Mouse (Mus musculus): Measurements from ENCODE around the gene Rps18.

The Rps18 gene

DNA sequence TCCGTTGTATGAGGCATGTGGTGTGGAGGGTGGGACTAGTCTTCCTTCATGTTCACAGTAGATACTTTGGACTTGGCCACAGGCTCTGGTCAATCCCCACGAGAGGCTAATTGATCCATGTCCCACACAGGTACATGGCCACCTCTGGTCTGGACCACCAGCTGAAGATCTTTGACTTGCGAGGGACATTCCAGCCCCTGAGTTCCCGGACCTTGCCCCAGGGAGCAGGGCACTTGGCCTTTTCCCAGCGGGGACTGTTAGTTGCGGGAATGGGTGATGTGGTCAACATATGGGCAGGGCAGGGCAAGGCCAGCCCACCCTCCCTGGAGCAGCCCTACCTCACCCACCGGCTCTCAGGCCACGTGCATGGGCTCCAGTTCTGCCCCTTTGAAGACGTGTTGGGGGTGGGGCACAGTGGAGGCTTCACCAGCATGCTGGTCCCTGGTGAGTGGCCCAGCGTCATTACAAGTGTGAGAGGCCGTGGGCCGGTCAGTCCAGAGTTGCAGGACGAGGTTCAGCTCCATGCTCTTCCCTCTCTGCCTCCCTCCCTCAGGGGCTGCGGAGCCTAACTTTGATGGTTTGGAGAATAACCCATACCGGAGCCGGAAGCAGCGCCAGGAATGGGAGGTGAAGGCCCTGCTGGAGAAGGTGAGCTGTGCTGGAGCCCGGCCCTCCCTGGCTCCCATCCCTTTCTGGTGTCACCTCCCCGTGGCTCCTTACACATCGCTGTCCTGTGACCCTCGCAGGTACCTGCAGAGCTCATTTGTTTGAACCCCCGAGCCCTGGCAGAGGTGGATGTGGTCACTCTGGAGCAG is 7.5 kb downstream of the Rps18 start:
- no peak for DNase-seq (ENCODE audit: extremely low read depth, insufficient read length, low spot score)

DNA sequence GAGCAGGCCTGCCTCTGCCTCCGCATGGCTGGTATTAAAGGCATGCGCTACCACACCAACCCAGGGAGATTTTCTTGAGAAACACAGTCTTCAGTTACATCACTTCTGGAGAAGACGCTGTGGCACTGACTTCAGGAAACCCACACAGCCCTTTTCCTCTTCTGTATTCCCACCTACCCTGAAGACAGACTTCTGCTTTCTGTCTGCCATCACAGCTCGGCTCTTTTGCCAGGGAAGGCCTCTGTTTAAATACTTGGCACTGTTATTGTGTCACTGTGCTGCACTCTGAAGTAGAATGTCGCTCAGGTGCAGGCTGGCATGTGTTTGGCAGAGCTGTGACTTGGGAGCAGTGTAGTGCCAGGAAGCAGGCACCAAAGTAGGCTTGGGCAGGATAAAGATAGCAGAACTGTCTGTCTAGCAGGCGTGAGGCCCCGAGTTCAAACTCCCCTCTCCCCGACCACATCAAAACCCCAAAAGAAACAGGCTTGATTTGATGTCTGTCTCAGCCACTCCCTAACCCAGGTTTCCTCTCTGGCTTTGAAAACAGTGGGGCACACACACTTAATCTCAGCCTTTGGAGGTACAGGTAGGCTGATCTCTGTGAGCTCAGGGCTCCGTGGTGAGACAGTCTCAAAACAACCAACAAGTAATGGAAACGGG is 8.2 kb downstream of the Rps18 start:
- no peak for DNase-seq (ENCODE audit: extremely low read depth, insufficient read length, low spot score)

DNA sequence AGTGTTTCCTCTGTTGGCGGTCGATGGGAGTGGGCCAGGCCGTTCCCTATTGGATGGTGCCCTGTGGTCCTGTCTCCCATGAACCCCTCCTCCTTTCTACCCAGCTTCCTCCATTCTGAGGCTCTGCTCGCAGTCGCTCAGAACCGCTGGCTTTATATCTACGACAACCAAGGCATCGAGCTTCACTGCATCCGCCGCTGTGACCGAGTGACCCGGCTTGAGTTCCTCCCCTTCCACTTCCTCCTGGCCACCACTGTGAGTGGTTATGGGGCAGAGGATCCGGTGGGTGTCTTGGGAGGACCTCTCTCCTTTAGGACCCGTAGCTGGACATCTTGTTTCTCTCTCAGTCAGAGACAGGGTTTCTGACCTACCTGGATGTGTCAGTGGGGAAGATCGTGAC is 12.3 kb downstream of the Rps18 start:
- no peak for DNase-seq (ENCODE audit: extremely low read depth, insufficient read length, low spot score)

DNA sequence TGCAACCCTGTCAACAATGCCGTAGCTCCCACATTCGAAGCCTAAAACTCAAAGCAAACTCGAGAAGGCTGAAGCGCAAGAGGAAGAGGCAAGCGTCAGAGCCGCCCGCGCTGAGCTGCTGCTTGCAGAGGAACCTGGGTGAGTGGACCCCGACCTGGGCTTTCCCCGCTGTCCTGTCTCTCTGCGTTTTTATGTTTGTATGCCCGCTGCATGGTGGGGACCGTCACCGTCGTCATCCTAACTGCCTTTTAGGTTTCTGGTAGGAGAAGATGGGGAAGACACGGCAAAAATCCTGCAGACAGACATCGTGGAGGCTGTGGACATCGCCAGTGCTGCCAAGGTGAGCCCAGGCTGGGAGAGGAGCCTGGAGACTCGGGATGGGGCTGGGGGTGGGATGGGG is 14.4 kb downstream of the Rps18 start:
- DNase-seq (ENCODE audit: extremely low read depth, insufficient read length, low spot score) = no peak

DNA sequence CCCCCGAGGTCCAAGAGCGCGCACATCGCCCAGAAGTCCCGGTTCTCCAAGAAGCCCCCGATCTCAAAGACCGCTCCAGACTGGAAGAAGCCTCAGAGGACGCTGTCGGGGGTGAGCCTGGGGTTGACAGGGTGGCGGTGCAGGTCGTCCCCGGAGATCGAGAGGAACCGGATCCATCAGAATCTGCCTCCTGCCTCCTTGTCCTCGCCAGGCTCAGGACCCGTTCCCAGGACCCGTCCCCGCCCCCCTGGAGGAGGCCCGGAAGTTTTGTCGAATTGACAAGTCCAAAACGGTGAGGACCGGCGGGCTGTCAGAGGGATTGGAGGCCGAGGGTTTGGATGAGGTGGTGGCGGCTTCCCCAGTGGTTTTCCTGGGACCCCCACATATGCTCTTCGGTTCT is 14.8 kb downstream of the Rps18 start:
- peak; percentile 60 for DNase-seq (ENCODE audit: extremely low read depth, insufficient read length, low spot score)

DNA sequence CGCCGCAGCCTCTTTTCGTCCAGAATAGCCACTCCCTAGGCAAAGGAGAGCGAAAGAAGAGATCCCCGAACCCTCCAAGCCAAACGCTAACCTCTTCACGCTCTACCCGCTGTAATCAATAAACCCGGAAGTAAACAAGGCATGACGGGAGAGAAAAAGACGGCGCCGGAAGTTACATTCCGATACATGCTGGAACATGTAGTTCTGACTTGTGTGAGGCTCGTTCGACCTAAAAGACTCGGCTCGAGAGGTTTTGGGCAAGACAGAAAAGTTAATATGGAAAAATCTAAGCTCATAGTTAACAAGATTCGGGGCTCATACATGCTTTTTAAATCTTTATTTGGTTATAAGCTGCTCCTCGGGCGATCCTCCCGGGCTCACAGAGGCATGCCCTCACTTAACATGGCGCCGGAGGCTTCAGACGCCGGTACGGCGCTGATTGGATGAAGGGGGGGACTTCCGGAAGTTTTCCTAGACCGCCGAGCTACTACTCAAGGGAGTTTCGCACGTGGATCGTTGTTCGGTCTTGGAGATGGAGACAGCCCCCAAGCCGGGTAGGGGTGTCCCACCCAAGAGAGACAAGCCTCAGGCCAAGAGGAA is 15.5 kb downstream of the Rps18 start, which contains the start of the genes Pfdn6 and Wdr46:
TSS of gene Pfdn6 (minus strand) at position 138 of the 600 bp plus-strand sequence.
TSS of gene Wdr46 (plus strand) at position 455 of the 600 bp plus-strand sequence.
- peak; percentile 80 for DNase-seq (ENCODE audit: extremely low read depth, insufficient read length, low spot score)

DNA sequence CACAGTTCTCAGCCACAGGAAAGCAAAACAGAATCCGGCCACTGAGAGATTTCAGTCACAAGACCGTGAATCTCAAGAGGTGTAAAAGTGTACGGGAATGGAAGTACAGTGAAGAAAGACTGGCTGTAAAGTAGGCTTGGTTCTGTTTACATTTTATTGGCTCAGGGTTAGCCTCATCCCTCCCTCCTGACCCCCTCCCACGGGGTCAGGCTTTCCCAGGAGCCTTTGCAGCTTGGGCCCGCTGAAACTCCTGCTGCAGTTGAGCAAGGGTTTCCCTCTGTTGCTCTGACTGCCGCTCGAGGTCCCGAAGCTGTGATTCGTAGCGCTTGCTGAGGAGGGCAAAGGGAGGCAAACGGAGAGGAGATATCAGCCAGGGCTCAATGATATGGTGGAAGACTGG is 17.0 kb downstream of the Rps18 start:
- DNase-seq (ENCODE audit: extremely low read depth, insufficient read length, low spot score) = no peak

DNA sequence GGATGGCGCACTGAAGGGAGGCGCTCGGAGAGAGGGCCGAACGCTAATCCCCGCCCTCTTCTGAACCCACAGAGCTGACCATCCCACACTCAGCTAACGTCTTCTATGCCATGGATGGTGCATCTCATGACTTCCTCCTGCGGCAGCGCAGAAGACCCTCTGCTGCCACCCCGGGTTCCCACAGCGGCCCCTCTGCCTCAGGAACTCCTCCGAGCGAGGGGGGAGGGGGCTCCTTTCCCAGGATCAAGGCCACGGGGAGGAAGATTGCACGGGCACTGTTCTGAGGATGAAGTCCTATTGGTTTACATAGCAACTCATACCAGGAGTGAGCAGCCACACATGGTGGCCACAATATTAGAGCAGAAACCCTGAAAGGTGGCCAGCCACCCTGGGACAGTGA is 18.8 kb downstream of the Rps18 start:
- no peak for DNase-seq (ENCODE audit: extremely low read depth, insufficient read length, low spot score)

DNA sequence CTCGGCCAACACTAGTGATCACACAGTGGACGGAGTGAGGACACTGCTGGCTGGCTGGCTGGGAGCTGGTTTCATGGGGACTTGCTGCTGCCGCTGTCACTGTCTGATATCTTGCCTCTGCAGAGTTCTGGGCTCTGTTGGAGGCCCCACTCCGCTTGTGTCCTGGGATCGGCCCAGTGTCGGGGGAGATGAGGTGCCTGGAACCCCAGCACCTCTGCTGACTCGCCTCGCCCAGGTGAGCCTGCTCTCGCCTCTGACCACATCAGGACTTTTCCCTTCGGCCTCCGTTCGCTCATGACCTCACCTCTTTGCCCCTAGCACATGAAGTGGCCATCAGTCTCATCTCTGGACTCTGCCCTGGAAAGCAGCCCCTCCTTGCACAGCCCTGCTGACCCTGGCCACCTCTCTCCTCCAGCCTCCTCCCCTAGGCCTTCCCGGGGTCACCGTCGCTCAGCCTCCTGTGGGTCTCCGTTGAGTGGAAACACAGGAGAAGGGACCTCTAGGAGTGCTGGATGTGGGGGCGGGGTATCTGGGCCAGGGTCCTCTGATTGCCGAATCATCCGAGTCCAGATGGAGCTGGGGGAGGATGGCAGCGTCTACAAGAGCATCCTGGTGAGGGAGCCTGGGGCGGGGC is 20.3 kb downstream of the Rps18 start:
- DNase-seq (ENCODE audit: extremely low read depth, insufficient read length, low spot score) = no peak

DNA sequence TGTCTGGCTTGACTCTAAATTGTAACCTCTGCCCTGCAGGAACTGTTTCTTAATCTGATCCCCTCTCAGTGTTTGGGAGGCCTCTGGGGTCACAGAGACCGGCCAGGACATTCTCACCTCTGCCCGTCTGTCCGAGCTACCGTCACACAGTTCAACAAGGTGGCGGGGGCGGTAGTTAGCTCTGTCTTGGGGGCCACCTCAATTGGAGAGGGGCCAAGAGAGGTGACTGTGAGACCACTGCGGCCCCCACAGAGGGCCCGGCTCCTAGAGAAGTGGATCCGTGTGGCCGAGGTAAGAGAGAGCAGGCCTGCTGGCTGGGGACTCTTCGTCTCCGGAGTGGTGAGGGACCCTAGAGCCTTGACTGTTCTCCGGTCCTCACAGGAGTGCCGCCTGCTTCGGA is 22.8 kb downstream of the Rps18 start:
- no peak for DNase-seq (ENCODE audit: extremely low read depth, insufficient read length, low spot score)

DNA sequence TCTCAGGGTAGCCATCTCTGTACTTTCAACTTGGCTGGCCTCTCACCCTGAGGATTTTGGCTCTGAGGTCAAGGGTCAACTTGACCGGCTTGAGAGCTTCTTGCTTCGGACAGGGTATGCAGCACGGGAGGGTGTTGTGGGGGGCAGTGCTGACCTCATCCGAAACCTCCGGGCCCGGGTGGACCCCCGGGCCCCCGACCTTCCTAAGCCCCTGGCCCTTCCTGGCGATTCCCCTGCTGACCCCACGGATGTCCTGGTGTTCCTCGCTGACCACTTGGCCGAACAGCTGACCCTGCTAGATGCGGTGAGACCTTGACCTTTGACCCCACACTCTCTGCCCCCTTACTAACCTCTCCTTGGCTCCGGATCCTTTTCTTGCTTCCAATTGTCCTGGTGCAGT is 23.4 kb downstream of the Rps18 start:
- no peak for DNase-seq (ENCODE audit: extremely low read depth, insufficient read length, low spot score)

DNA sequence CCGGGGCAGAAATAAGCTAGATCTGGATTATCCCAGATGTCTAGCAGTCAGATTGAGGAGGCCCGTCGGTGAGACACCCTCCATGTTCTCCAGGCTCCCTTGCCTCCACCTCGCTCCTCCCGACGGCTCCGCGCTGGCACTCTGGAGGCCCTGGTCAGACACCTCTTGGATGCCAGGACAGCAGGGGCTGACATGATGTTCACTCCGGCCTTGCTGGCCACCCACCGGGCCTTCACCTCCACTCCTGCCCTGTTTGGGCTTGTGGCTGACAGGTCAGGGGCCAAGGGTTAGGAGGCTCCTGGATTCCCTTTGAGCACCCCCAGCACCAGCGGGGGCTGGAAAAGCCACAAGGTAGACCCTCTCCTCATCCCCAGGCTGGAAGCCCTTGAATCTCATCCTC is 23.9 kb downstream of the Rps18 start:
- no peak for DNase-seq (ENCODE audit: extremely low read depth, insufficient read length, low spot score)

DNA sequence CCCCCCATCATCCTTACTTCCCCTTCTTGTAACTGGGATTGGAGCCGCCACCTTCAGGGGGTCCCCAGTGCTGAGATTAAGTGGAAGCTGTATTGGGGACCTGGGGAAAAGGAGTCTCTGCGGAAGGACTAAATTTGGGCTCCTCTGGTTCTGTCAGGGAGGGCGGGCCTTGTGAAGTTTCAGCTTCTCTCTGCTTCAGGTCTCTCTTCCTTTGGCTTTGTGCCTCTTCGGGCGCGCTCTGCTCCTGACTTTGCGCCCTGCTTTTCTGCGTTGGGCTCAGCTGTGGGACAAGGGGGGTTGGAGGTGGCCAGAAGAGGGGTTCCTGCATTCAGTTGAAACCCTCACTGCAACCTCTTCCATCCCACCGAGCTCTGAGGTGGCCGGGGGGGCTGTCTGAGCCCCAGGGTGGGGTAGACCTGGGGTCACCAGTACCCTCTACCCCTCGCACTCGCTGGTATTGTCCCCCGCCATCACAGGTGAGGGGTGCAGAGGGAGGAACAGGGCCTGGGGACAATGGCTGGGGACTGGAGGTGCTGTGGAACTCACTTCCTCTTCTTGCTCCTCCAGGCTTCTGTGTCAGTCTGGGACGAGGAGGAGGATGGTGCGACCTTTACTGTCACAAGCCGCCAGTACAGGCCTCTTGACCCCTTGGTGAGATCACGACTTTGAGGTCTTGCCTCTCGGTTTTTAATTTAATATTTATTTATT is 24.5 kb downstream of the Rps18 start:
- no peak for DNase-seq (ENCODE audit: extremely low read depth, insufficient read length, low spot score)

DNA sequence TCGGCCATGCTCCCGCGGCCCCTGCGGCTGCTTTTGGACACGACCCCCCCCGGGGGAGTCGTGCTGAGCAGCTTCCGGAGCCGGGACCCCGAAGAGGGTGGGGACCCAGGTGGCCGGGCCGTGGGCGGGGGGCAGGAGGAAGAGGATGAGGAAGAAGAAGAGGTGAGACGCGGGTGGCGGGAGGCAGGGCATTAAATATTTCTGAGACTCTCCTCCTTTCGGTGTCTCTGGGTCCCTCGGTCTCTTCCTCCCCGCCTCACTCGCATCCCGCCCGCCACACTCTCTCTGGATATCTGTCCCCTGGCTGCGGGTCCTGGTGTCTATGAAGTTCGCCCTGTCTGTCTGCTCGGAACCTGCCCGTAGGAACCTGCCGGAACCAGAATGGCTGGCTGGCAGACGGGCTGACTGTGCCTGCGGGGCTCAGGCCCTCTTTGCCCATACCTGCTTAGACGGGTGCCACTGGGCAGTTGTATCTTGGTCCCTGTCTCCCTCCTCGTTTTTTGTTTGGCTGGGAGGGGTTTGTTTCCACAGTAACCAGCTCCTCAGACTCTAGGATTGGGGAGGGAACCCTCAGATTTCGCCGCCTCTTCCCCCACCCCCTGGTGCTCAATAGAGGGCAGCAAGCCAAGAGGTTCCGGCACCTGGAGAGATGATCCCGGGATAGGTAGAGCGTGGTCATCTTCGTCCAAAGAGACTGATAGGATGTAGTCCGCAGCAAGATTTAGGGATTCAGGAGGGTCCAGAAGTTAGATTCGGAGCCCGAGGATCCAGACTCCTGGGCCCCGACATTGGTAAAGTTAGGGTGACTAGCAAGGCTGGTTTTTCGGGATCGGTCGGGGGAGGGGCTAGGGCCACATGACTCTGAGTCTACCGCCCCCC is 25.3 kb downstream of the Rps18 start:
- DNase-seq (ENCODE audit: extremely low read depth, insufficient read length, low spot score) = peak; percentile 65

DNA sequence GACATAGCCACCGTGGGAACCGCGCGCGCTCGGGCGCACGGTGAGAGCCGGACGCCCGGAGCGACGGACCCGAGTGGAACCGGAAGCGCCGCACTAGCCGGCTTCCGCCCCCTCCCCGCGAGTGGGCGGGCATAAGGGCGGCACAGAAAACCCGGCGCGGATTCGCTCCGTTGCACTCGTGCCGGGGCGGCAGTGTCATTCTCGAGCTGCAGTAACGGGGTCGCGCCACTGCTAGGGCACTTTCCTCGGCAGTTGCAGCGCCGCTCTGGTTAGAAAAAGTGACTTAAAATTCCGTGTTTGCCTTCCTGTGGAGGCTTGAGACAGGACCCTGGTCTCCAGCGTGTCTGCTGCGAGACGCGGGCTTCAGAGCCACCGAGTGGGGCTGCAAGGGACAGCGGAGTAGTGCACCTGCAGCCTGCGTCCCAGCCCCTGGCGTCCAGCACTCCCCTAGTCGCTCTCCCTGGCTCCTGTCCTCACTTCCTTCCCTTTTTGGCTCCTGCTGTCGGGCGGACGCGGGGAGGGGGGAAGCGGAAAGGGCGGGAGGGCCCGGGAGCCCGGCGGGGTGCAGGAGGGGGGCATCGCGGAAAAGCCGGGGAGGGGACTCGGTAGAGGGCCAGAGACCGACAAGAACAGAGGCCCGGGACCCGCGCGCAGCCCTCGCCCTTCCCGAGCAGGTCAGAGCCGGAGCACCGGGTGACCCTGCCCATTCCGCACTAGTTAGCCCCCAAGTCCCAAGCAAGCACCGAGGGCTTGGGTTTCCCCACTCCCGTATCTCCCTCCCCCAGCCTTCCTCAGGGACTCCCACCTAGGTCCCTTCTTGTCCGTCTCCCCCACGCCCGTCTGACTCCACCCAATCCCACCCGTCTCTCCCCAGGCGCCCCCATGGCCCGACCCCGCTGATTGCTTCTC is 26.2 kb downstream of the Rps18 start, which contains the start of gene Rgl2:
TSS of gene Rgl2 (plus strand) at position 173 of the 909 bp plus-strand sequence.
- peak; percentile 92 for DNase-seq (ENCODE audit: extremely low read depth, insufficient read length, low spot score)

DNA sequence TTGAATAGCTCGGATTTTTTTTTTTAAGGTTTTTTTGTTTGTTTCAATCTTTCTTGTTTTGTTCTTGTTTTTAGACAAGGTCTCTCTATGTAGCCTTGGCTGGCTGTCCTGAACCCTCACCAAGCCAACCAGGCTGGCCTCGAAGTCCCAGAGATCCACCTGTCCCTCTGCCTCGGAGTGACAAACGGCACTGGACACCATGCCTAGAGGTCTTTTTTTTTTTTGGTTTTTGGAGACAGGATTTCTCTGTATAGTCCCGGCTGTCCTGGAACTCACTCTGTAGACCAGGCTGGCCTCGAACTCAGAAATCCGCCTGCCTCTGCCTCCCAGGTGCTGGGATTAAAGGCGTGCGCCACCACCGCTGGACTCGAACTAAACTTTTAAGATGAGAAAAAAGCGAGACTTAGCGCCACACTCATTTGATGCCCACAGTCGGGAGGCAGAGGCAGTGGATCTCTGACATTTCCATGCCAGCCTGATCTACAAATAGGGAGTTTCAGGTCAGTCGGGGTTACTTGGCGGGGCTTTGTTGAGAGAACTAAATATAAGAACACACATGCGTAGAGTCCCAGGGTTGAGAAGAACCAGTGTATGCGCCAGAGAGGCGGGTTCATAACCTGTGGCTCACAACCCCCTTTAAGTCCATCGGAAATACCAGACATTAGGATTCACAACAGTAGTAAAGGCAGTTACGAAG is 27.4 kb downstream of the Rps18 start:
- DNase-seq (ENCODE audit: extremely low read depth, insufficient read length, low spot score) = no peak

DNA sequence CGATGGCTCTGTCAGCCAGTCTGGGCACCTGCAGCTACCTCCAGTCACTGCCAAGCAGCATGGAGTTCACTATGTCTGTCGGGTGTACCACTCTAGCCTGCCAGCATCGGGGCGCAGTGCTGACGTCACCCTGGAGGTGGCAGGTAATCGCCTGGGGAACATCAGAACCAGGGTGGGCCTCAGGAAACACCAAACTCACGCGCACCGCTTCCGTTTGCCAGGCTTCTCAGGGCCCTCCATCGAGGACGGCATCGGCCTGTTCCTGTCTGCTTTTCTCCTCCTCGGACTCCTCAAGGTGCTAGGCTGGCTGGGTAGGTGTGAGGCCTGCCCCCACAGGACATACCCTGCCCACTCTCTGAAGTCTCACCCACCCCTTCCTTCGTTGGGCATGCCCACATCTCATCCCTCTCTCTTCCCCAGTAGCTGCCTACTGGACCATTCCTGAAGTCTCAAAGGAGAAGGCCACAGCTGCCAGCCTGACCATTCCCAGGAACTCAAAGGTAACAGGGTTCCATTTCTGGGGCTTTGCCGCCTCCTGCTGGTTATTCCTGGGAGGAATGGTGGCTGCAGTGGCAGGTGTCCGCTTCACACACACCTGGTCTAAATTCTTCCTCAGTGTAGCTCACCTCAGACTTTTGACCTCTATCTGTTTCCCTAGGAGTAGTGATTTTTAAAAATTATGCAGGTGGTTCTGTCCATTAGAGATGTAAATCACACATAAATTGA is 29.4 kb downstream of the Rps18 start:
- DNase-seq (ENCODE audit: extremely low read depth, insufficient read length, low spot score) = no peak
